Mouse (Mus musculus): ENCODE measurements around the gene Nub1.

GRCm38 (mm10) chr5:24726901-24727836 lies 41.8 kb downstream of the Nub1 start:
- no peak for TF ChIP-seq POLR2A (IDR thresholded peaks at IDR 0.05; ENCODE audit: insufficient read depth, low read depth, low read length)
- no peak for TF ChIP-seq CTCF (IDR thresholded peaks at IDR 0.05; ENCODE audit: insufficient read depth, low read depth, low read length)

All from olfactory bulb, adult 2 months (tissue).